Mouse (Mus musculus) left cerebral cortex, adult 2 months (tissue): Measurements from ENCODE around the gene Eif3g. TPM values are rescaled to one million over a fixed set of nuclear protein-coding genes. Genes with fewer than 3 reads are reported as not detected.

Experiments used
- DNase-seq, 2 experiments: peaks; one replicate each; pipeline ENCODE4 v3.0.0; 2021 to 2022; ENCODE audit warnings: low spot score in 2 of 2, mixed read lengths in 1 of 2; ENCODE audit errors: extremely low spot score in 1 of 2
- H3K27ac ChIP-seq: fragments of 200-600 bp; 2 replicates; pipeline ENCODE4 v1.8.1; 2022
- H3K4me3 ChIP-seq: fragments of 200-600 bp; 2 replicates; pipeline ENCODE4 v1.8.1; 2022
- CTCF ChIP-seq: fragments of 200-600 bp; IDR thresholded peaks from 2 replicates; pipeline ENCODE4 v1.8.1; 2022; ENCODE audit warnings: antibody characterized with exemption, mild to moderate bottlenecking, moderate library complexity
- intact Hi-C: fragments of 180-260 bp; cut with DNase I; formaldehyde crosslinking; loops from one replicate; pipeline ENCODE4 v1.15.1; 2025
- total RNA-seq, 2 experiments: library from RNA; stranded (reverse); gene quantifications; 2 replicates each; pipeline ENCODE4 v1.2.3; 2021

Eif3g gene
- total RNA-seq, 2 experiments from 2014 or later = 118 to 122 TPM

DNA sequence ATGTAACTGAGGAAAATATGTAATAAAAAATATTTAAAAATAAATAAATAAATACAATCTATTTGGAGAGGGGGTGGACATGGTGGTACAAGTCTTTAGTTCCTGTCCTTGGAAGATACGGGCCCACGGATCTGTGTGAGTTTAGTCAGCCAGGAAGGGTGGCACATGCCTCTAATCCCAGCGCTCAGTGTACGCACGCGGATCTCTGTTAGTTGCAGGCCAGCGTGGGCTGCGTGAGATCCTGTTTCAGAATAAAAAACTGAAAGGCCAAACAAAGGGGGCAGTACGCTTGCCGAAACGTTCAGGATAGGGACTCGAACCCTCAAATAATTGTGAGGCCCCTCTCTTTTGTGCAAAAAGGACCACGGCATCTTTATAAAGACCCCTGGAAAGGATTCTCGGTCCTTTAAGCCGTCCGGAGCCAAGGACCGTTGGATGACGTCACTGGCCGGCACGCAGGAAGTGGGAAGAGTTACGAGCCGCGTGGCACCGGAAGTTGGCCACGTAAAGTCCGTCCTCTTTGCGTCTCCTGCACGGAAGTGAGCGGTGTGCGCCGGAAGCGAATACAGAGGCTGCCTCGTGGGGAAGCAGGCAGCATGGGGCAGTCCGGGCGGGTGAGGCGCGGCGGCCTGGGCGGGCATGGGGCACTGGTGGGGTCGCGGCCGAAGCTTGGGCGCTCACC, 10.6 kb downstream of the Eif3g start, which contains the start of gene Ppan:
TSS of gene Ppan (plus strand) at position 472 of the 682 bp plus-strand sequence.
- Histone ChIP-seq H3K4me3 (peak within 1 kb of the TSS; percentile 78), H3K27ac (peak within 1 kb of the TSS; percentile 98)
- no peak for TF ChIP-seq CTCF
- DNase-seq = peak; percentile 94
- intact Hi-C loops = loop anchor here (1.0 kb wide), 2 partner anchors 10 kb away; partner anchors contain the start of gene Eif3g

DNA sequence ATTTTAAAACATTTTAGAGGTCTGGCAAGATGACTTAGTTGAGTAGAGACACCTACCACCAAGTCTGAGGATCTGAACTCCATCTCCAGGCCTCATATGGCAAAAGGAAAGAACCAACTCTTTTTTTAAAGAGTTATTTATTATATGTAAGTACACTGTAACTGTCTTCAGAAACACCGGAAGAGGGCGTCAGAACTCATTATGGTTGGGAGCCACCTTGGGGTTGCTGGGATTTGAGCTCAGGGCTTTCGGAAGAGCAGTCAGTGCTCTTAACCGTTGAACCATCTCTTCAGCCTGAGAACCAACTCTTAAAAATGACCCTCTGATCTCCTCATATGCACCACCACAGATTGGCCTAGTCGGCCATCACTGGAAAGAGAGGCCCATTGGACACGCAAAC, 11.2 kb downstream of the Eif3g start:
- TF ChIP-seq CTCF = no peak
- peak overlapping the region; percentile 98 for H3K27ac ChIP-seq
- intact Hi-C loops = loop anchor here (1.0 kb wide), 1 partner anchor 9 kb away; no protein-coding TSS in a partner anchor
- DNase-seq = no peak
- H3K4me3 ChIP-seq = no peak overlapping the region

DNA sequence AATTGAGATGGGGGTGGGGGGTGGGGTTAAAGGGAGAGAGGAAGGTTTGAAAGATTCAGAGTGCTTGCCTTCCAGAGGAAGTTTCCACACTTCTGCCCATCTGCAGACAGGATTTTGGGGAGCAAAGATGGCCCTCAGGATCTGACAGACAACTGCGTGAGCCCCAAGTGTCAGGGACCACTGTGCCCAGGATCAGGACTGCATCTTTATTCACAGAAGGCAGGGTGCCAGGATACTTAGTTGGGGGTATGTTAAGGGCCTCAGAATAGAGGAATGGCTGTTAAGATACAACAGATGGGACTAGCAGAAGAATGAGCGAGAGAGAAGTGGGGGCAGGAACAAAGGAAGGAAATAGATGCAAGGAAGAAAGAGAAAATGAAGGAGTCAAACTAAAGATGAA, 11.9 kb downstream of the Eif3g start:
- H3K4me3 ChIP-seq = no peak overlapping the region
- no peak for DNase-seq
- intact Hi-C loops = no loop called here
- TF ChIP-seq CTCF = no peak
- H3K27ac ChIP-seq = no peak overlapping the region

GRCm38 (mm10) chr9:20879097-20879792, 19.2 kb downstream of the Eif3g start, which contains the start of gene Angptl6:
Angptl6 (minus strand) TSS chr9:20879727.
- Histone ChIP-seq H3K27ac (peak within 1 kb of the TSS; percentile 94), H3K4me3 (peak within 1 kb of the TSS; percentile 50)
- no peak for DNase-seq
- intact Hi-C loops = no loop called here
- no peak for TF ChIP-seq CTCF

DNA sequence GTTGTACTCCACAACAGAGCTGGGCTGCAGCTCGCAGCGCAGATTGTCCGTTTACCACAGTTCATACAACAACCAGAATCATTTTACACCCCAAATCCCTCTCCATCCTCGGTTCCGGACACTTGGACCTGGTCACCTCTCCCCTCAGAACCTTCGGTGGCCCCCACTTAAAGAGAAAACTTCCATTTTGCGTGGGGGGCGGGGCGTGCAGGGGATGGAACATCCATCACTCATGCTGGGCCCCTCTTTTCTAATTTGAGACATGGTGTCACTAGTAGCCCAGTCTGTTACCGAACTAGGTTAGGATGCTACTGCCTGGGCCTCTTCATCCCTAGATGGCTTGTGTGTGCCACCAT, 19.7 kb downstream of the Eif3g start:
- peak overlapping the region; percentile 50 for H3K4me3 ChIP-seq
- intact Hi-C loops = loop anchor here (1.0 kb wide), 2 partner anchors 9 to 20 kb away; partner anchors contain the start of gene Eif3g
- no peak for DNase-seq

DNA sequence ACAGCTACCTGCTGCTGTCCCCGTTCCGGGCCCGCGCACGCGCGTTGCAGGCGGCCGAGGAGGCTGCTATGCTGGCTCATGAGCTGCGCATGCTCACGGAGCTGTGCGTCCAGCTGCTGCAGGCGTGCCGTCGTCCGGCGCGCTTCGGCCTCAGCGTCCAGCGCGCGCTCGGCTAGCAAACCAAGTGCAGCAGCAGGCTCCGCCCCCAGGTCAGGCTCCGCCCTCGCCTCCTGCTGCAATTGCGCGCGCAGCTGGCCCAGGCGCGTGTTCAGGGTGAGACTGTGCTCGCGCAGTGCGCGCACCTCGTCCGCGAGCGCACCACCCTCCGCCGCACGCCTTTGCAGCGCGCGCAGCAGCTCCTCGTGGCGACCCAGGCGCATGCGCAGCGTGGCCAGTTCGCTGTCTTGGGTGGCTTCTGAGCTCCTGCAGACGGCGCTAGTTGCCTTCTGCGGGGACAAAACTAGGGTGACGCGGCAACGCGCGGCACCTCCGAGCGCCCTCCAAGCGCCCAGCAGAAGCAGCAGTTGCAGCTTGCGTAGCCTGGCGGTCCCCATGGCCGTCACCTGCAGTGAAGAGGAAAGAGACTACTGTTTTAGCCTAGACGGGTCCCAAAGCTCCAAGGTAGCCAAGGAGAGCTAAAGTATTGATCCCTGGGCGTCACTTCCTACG, 20.2 kb downstream of the Eif3g start:
- TF ChIP-seq CTCF = peak; percentile 78
- peak; percentile 99 to 100 for DNase-seq
- Histone ChIP-seq H3K27ac (peak overlapping the region; percentile 94), H3K4me3 (peak overlapping the region; percentile 50)
- intact Hi-C loops = loop anchor here (1.0 kb wide), 2 partner anchors 9 to 20 kb away; partner anchors contain the start of gene Eif3g

More for the DNA sequence above, 19.7 kb downstream of the Eif3g start:
- no peak for TF ChIP-seq CTCF
- H3K27ac ChIP-seq = peak overlapping the region; percentile 94

DNA sequence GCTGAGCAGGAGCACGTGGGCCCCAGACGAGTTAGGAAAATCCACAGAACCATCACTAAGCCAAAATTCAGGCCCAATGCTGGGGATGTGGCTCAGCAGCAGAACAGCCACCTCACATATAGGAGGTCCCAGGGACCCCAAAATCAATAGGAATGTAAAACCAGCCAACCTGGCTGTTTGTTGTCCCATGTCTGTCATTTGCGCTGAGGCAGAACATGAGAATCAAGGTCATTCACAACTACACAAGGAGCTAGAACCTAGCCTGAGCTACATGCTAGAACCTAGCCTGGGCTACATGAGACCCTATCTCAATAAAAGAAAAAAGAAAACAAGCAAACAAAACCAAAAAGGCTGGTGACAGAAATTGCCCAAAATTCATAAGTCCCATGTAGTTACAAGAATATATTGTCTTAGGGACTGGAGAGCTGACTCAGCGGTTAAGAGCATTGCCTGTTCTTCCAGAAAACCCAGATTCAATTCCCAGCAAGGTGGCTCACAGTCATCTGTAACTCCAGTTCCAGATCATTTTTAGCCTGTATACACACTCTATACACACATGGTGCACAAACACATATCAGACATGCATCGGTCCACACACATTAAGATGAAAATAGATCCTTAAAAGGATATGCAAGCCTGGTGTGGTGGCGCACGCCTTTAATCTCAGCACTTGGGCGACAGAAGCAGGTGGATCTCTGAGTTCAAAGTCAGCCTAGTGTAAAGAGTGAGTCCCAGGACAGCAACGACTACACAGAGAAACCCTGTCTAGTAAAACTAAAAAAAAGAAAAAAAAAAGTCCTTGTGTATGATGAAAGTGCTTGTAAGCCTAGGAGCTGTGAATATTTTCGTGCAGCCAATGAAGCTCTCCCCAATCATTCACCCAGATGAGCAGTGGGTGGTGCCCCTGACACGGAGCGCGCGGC, 21.0 kb downstream of the Eif3g start:
- intact Hi-C loops = loop anchor here (1.0 kb wide), 2 partner anchors 10 to 21 kb away; partner anchors contain the start of gene Eif3g

DNA sequence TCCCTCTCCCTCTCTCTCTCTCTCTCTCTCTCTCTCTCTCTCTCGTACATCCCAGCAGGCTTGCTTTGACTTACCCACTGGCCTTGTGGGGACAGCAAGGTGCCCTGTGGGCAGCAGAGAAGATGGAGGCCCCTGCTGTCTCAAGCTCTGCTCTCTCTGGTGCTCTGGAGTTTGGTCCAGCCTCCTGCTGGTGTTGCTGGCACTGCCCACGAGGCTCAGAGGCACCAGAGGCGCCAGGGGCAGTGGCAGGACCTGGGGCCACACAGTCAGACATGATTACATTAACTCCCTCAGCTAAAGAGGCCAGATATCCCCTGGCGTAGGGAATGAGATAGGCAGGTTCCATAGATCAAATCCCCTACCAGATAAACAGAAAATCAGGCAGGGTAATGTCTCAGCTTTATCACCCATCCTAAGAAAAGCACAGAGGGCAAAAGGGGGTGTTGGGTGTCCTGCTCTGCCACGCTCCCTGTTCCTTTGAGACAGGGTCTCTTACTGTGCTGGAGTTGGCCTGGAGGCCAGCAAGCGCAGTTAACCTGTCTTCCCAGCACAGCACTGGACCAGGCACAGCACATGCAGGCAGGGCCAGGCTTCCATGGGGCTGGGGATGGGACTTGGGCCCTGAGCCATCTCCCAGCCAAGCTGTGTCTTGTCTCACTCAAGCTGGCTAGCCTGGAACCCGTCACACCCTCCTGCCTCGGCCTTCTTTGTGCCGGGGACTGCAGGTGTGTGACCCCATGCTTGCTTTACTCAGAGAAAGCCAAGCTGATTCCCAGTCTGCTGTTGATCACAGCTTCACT, 21.9 kb downstream of the Eif3g start:
- intact Hi-C loops = no loop called here
- TF ChIP-seq CTCF = no peak
- no peak for DNase-seq
- no peak overlapping the region for H3K4me3 ChIP-seq
- H3K27ac ChIP-seq = no peak overlapping the region

More for the DNA sequence above, 21.0 kb downstream of the Eif3g start:
- TF ChIP-seq CTCF = no peak
- Histone ChIP-seq H3K27ac (peak overlapping the region; percentile 78), H3K4me3 (peak overlapping the region; percentile 44)
- DNase-seq = no peak

DNA sequence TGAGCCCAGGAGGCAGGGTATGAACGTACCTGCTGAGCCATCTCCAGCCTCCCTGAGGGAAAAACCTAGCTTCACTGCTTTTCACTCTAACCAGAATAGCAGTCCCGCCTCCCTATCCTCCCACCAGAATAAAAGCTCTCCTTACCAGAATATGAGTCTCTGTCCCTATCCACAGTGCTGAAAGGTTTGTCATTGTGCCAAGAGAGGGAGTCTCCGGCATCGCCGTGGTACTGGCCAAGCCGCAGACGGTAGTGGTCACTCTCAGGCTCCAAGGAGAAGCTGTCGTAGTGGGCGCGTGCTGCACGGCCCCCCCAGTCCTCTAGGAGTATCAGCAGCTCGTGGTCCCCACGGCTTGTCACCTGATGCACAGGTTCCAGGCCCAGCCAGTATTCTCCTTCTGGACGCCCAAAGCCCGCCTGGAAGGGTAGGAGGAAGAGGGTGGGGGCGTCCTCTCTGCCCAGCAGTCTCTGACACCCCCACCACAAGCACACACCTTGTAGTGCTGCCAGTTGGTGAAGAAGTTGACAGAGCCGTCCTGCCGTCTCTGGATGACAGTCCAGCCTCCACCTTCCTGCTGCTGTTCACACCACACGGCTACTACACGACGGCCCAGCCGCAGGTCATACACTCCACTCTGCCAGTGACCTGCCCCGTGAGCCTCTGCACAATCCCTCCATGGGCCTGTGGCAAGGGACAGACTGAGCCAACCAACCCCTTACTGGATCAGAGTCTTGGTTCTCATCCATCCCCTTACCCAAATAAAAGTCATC, 23.2 kb downstream of the Eif3g start:
- peak in 1 of 2 experiments; percentile 44 for DNase-seq
- no peak for TF ChIP-seq CTCF
- no peak overlapping the region for H3K4me3 ChIP-seq
- peak overlapping the region; percentile 72 for H3K27ac ChIP-seq
- intact Hi-C loops = no loop called here
